Mouse (Mus musculus) CH12.LX (cell line): ENCODE data around the gene Ddx39. TPM values are rescaled to one million over a fixed set of nuclear protein-coding genes. Genes with fewer than 3 reads are reported as not detected.

Experiments
- DNase-seq: peaks from one replicate; pipeline ENCODE4 v3.0.0-alpha.2; 2013; ENCODE audit errors: extremely low read depth
- H3K27ac ChIP-seq: 2 replicates; pipeline ENCODE4 v1.5.1; 2012; ENCODE audit warnings: low read depth, mild to moderate bottlenecking, control low read depth, moderate library complexity; ENCODE audit not compliant: insufficient read depth
- H3K27me3 ChIP-seq: replicated peaks from 2 replicates; pipeline ENCODE3; 2012; ENCODE audit warnings: inconsistent platforms
- H3K36me3 ChIP-seq, 2 experiments: replicated peaks in 1 of 2; 2 replicates each; pipeline versions ENCODE3 to v1.6.1; 2012; ENCODE audit warnings: inconsistent platforms in 1 of 2, low read length in 1 of 2, mild to moderate bottlenecking in 1 of 2, mixed read lengths in 1 of 2, moderate library complexity in 1 of 2; ENCODE audit not compliant: control insufficient read depth in 1 of 2, insufficient read depth in 1 of 2
- H3K4me1 ChIP-seq, 2 experiments: 2 replicates each; pipeline ENCODE4 v1.6.1; 2012; ENCODE audit warnings: inconsistent platforms in 1 of 2, moderate library complexity in 1 of 2; ENCODE audit not compliant: insufficient read depth in 2 of 2, control insufficient read depth in 1 of 2
- H3K4me2 ChIP-seq: 2 replicates; pipeline ENCODE4 v1.6.1; 2012; ENCODE audit warnings: low read depth, mild to moderate bottlenecking, control low read depth; ENCODE audit not compliant: poor library complexity, insufficient read depth, severe bottlenecking
- H3K4me3 ChIP-seq, 3 experiments: fragments of 150-350 bp in 1 of 3; sonication (generic) in 1 of 3; replicated peaks in 1 of 3; 2 replicates each; pipeline versions ENCODE3 to v1.5.1; 2011 to 2012; ENCODE audit warnings: low read depth in 2 of 3, low read length in 2 of 3, mild to moderate bottlenecking in 2 of 3, moderate library complexity in 2 of 3, control low read depth in 1 of 3, improper control_type of control experiment in 1 of 3, inconsistent platforms in 1 of 3, mixed read lengths in 1 of 3; ENCODE audit not compliant: poor library complexity in 1 of 3
- H3K79me2 ChIP-seq: replicated peaks from 2 replicates; pipeline ENCODE4 v1.6.1; 2012; ENCODE audit warnings: mild to moderate bottlenecking, moderate library complexity; ENCODE audit not compliant: control insufficient read depth, poor library complexity, insufficient read depth, severe bottlenecking; ENCODE audit errors: extremely low read depth
- H3K9ac ChIP-seq: 2 replicates; pipeline ENCODE4 v1.6.1; 2012; ENCODE audit warnings: low read depth, mild to moderate bottlenecking, control low read depth, moderate library complexity; ENCODE audit not compliant: insufficient read depth
- H3K9me3 ChIP-seq: replicated peaks from 2 replicates; pipeline ENCODE3; 2012; ENCODE audit warnings: low read length, inconsistent platforms, mixed read lengths
- BHLHE40 ChIP-seq: IDR thresholded peaks from 2 replicates; pipeline ENCODE4 v1.6.1; 2011; ENCODE audit warnings: mild to moderate bottlenecking, low read depth, low read length, improper control_type of control experiment
- CHD1 ChIP-seq: IDR thresholded peaks from 2 replicates; pipeline ENCODE4 v1.6.1; 2012; ENCODE audit warnings: low read depth, low read length, improper control_type of control experiment, inconsistent platforms
- CHD2 ChIP-seq: IDR thresholded peaks from 2 replicates; pipeline ENCODE4 v1.6.1; 2011; ENCODE audit warnings: low read length, improper control_type of control experiment
- CTCF ChIP-seq, 2 experiments: IDR thresholded peaks in 1 of 2; conservative IDR thresholded peaks in 1 of 2; 2 replicates each; pipeline ENCODE4 v1.5.1; 2011 to 2012; ENCODE audit warnings: low read depth in 2 of 2, low read length in 2 of 2, improper control_type of control experiment in 1 of 2, inconsistent platforms in 1 of 2, mild to moderate bottlenecking in 1 of 2, moderate library complexity in 1 of 2
- E2F4 ChIP-seq: IDR thresholded peaks from 2 replicates; pipeline ENCODE4 v1.6.1; 2011; ENCODE audit warnings: low read depth, low read length, improper control_type of control experiment; ENCODE audit not compliant: insufficient replicate concordance
- EP300 ChIP-seq: IDR thresholded peaks from 2 replicates; pipeline ENCODE4 v1.6.1; 2011; ENCODE audit warnings: low read length, improper control_type of control experiment
- ETS1 ChIP-seq: conservative IDR thresholded peaks from 2 replicates; pipeline ENCODE4 v1.6.1; 2012; ENCODE audit warnings: low read depth, mild to moderate bottlenecking, inconsistent platforms, low read length, improper control_type of control experiment, moderate library complexity
- IRF4 ChIP-seq: IDR thresholded peaks from 2 replicates; pipeline ENCODE4 v1.6.1; 2014; ENCODE audit warnings: low read depth, mild to moderate bottlenecking, inconsistent platforms, low read length, improper control_type of control experiment
- JUND ChIP-seq: conservative IDR thresholded peaks from 2 replicates; pipeline ENCODE4 v1.6.1; 2011; ENCODE audit warnings: low read depth, low read length, improper control_type of control experiment
- MAX ChIP-seq: IDR thresholded peaks from 2 replicates; pipeline ENCODE4 v1.6.1; 2011; ENCODE audit warnings: low read length, improper control_type of control experiment
- MYC ChIP-seq: IDR thresholded peaks from 2 replicates; pipeline ENCODE4 v1.6.1; 2011; ENCODE audit warnings: low read depth, mild to moderate bottlenecking, improper control_type of control experiment, low read length
- NRF1 ChIP-seq: IDR thresholded peaks from 2 replicates; pipeline ENCODE4 v1.6.1; 2014; ENCODE audit warnings: low read depth, mild to moderate bottlenecking, inconsistent platforms, low read length, improper control_type of control experiment, moderate library complexity
- PAX5 ChIP-seq: IDR thresholded peaks from 2 replicates; pipeline ENCODE4 v1.6.1; 2012; ENCODE audit warnings: low read length, inconsistent platforms, mixed read lengths
- POLR2A ChIP-seq: IDR thresholded peaks from 2 replicates; pipeline ENCODE4 v1.6.1; 2011; ENCODE audit warnings: low read depth, mild to moderate bottlenecking, improper control_type of control experiment, low read length
- SIN3A ChIP-seq: IDR thresholded peaks from 2 replicates; pipeline ENCODE4 v1.6.1; 2012; ENCODE audit warnings: low read length, improper control_type of control experiment, inconsistent platforms
- TBP ChIP-seq: conservative IDR thresholded peaks from 2 replicates; pipeline ENCODE4 v1.6.1; 2011; ENCODE audit warnings: low read depth, low read length, improper control_type of control experiment
- USF1 ChIP-seq: IDR thresholded peaks from 2 replicates; pipeline ENCODE4 v1.6.1; 2014; ENCODE audit warnings: low read depth, mild to moderate bottlenecking, inconsistent platforms, low read length, improper control_type of control experiment
- USF2 ChIP-seq: conservative IDR thresholded peaks from 2 replicates; pipeline ENCODE4 v1.6.1; 2011; ENCODE audit warnings: low read depth, low read length, improper control_type of control experiment
- ZC3H11A ChIP-seq: IDR thresholded peaks from 2 replicates; pipeline ENCODE4 v1.6.1; 2012; ENCODE audit warnings: low read depth, mild to moderate bottlenecking, inconsistent platforms, low read length, improper control_type of control experiment
- ZKSCAN1 ChIP-seq: IDR thresholded peaks from 2 replicates; pipeline ENCODE4 v1.6.1; 2012; ENCODE audit warnings: low read depth, inconsistent platforms, low read length, improper control_type of control experiment, borderline replicate concordance
- dilution Hi-C: fragments of 300-500 bp; cut with MboI; formaldehyde crosslinking; loops from 2 replicates; pipeline ENCODE4 v1.14.3; 2020; ENCODE audit warnings: low sequenced_read_pairs; ENCODE audit not compliant: extremely low pct_unique_long_range_greater_than_20kb, extremely low pct_ligation_motif_present
- in situ Hi-C: fragments of 300-500 bp; cut with MboI; formaldehyde crosslinking; loops from 3 replicates; pipeline ENCODE4 v1.14.3; 2019; ENCODE audit warnings: low sequenced_read_pairs, low pct_ligation_motif_present, low pct_unique_long_range_greater_than_20kb, mixed read lengths
- polyA plus RNA-seq: library from polyadenylated mRNA; unstranded; fragments of >175 nt; gene quantifications from 2 replicates; pipeline ENCODE4 v1.2.1, GENCODE M21; 2012; ENCODE audit warnings: low read depth; ENCODE audit not compliant: insufficient read length
- total RNA-seq, 2 experiments: library from RNA; depleted of rRNA; stranded (reverse); fragments of 300-350 nt in 1 of 2; fragments of >200 nt in 1 of 2; gene quantifications; 2 replicates each; pipeline ENCODE4 v1.2.3; 2012 to 2014

The Ddx39 gene
- total and polyA plus RNA-seq, 3 experiments, result 194 to 339 (median 231) TPM

- no peak overlapping the region for H3K9ac ChIP-seq
- H3K27ac ChIP-seq, result no peak overlapping the region
- peaks cover 10% of the 10 kb centered on the region for H3K9me3 ChIP-seq
- TF ChIP-seq JUND (no peak), NRF1 (no peak), ZC3H11A (no peak), POLR2A (no peak), IRF4 (no peak), CHD1 (no peak), SIN3A (no peak), CTCF (conservative IDR thresholded peaks at IDR 0.05 in 1 of 2, IDR thresholded peaks at IDR 0.05 in 1 of 2; ENCODE audit: low read depth in 2 of 2, low read length in 2 of 2) (no peak), TBP (no peak), CHD2 (no peak), USF2 (no peak)
- H3K27me3 ChIP-seq, result no peaks in the 10 kb centered on the region
- 0 out of 2 replicates have a peak, but pooled peaks cover 5% of the 10 kb centered on the region for H3K79me2 ChIP-seq
- no peak overlapping the region for H3K4me3 ChIP-seq
- H3K4me2 ChIP-seq, result no peak overlapping the region
- dilution Hi-C loops, result no loop called here
- H3K4me1 ChIP-seq, result peaks cover 8 to 67% of the 10 kb centered on the region in 2 experiments; a peak in 3 of 4 replicates
- DNase-seq, result no peak
- no peaks in the 10 kb centered on the region for H3K36me3 ChIP-seq
- in situ Hi-C loops, result no loop called here
Measured at GRCm38 (mm10) chr8:83742968-83743367, 28.0 kb downstream of the Ddx39 start.

- Histone ChIP-seq H3K79me2 (0 out of 2 replicates have a peak, but pooled peaks cover 4% of the 10 kb centered on the region), H3K27me3 (no peaks in the 10 kb centered on the region), H3K36me3 (no peaks in the 10 kb centered on the region), H3K27ac (no peak overlapping the region), H3K4me2 (no peak overlapping the region), H3K9ac (no peak overlapping the region), H3K9me3 (peaks cover 10% of the 10 kb centered on the region), H3K4me1 (peaks cover 4 to 63% of the 10 kb centered on the region in 2 experiments; a peak in 3 of 4 replicates), H3K4me3 (no peak overlapping the region)
- no peak for DNase-seq
- TF ChIP-seq E2F4 (no peak), USF1 (no peak), MYC (no peak), ETS1 (no peak), CHD2 (no peak), EP300 (no peak), ZC3H11A (no peak), ZKSCAN1 (no peak), PAX5 (no peak), MAX (no peak), BHLHE40 (no peak)
- dilution Hi-C loops, result no loop called here
- in situ Hi-C loops, result no loop called here
Measured at GRCm38 (mm10) chr8:83744070-83744469, 29.1 kb downstream of the Ddx39 start.
